Mouse (Mus musculus): ENCODE measurements around the gene Gadd45g.

GRCm38 (mm10) chr13:51816559-51817041, 29.9 kb upstream of the Gadd45g start:
- TF ChIP-seq POLR2A (IDR thresholded peaks at IDR 0.05; ENCODE audit: low read depth, low read length) = no peak
- TF ChIP-seq CTCF (IDR thresholded peaks at IDR 0.05; ENCODE audit: borderline replicate concordance, insufficient read depth, low read length) = no peak
